Mouse (Mus musculus): Measurements from ENCODE around the gene Pde4d. TPM values are rescaled to one million over a fixed set of nuclear protein-coding genes. Genes with fewer than 3 reads are reported as not detected.

Gene Pde4d
- polyA plus RNA-seq, 1 experiment, result not detected

GRCm38 (mm10) chr13:109568638-109569468 is 1119.1 kb downstream of the Pde4d start:
- Histone ChIP-seq H3K4me1 (ENCODE audit: control insufficient read depth, insufficient read depth, low read length) (no peaks in the 10 kb centered on the region), H3K4me3 (ENCODE audit: insufficient read depth, low read depth, low read length) (no peak overlapping the region), H3K27ac (ENCODE audit: insufficient read depth, low read depth, low read length) (no peak overlapping the region)
- 69% methylated on average over 20 of the region's 20 CpGs for WGBS
- TF ChIP-seq CTCF (IDR thresholded peaks at IDR 0.05; ENCODE audit: insufficient read depth, low read depth, low read length) (no peak), POLR2A (IDR thresholded peaks at IDR 0.05; ENCODE audit: insufficient read depth, low read depth, low read length) (no peak)

GRCm38 (mm10) chr13:109569491-109569890 is 1119.7 kb downstream of the Pde4d start:
- no peak overlapping the region for H3K27ac ChIP-seq (ENCODE audit: insufficient read depth, low read depth, low read length)
- TF ChIP-seq POLR2A (IDR thresholded peaks at IDR 0.05; ENCODE audit: insufficient read depth, low read depth, low read length) (no peak), CTCF (IDR thresholded peaks at IDR 0.05; ENCODE audit: insufficient read depth, low read depth, low read length) (no peak)
- H3K4me1 ChIP-seq (ENCODE audit: control insufficient read depth, insufficient read depth, low read length), result no peaks in the 10 kb centered on the region
- no peak overlapping the region for H3K4me3 ChIP-seq (ENCODE audit: insufficient read depth, low read depth, low read length)
- WGBS, result 59% methylated on average over 5 of the region's 5 CpGs

GRCm38 (mm10) chr13:109576725-109577124 is 1127.0 kb downstream of the Pde4d start:
- H3K4me3 ChIP-seq (ENCODE audit: insufficient read depth, low read depth, low read length), result no peak overlapping the region
- TF ChIP-seq CTCF (IDR thresholded peaks at IDR 0.05; ENCODE audit: insufficient read depth, low read depth, low read length) (no peak), POLR2A (IDR thresholded peaks at IDR 0.05; ENCODE audit: insufficient read depth, low read depth, low read length) (no peak)
- 66% methylated on average over 1 of the region's 1 CpGs for WGBS
- no peak overlapping the region for H3K27ac ChIP-seq (ENCODE audit: insufficient read depth, low read depth, low read length)
- no peaks in the 10 kb centered on the region for H3K4me1 ChIP-seq (ENCODE audit: control insufficient read depth, insufficient read depth, low read length)

GRCm38 (mm10) chr13:109577454-109577853 is 1127.7 kb downstream of the Pde4d start:
- Histone ChIP-seq H3K27ac (ENCODE audit: insufficient read depth, low read depth, low read length) (no peak overlapping the region), H3K4me1 (ENCODE audit: control insufficient read depth, insufficient read depth, low read length) (no peaks in the 10 kb centered on the region), H3K4me3 (ENCODE audit: insufficient read depth, low read depth, low read length) (no peak overlapping the region)
- WGBS, result 59% methylated on average over 5 of the region's 5 CpGs
- TF ChIP-seq CTCF (IDR thresholded peaks at IDR 0.05; ENCODE audit: insufficient read depth, low read depth, low read length) (no peak), POLR2A (IDR thresholded peaks at IDR 0.05; ENCODE audit: insufficient read depth, low read depth, low read length) (no peak)

- Histone ChIP-seq H3K27ac (ENCODE audit: insufficient read depth, low read depth, low read length) (no peak overlapping the region), H3K4me1 (ENCODE audit: control insufficient read depth, insufficient read depth, low read length) (no peaks in the 10 kb centered on the region), H3K4me3 (ENCODE audit: insufficient read depth, low read depth, low read length) (no peak overlapping the region)
- TF ChIP-seq CTCF (IDR thresholded peaks at IDR 0.05; ENCODE audit: insufficient read depth, low read depth, low read length), result no peak
- no peak for TF ChIP-seq POLR2A (IDR thresholded peaks at IDR 0.05; ENCODE audit: insufficient read depth, low read depth, low read length)
- WGBS, result 72% methylated on average over 4 of the region's 4 CpGs
These were observed 1128.2 kb downstream of the Pde4d start for GRCm38 (mm10) chr13:109577901-109578300.

- 62% methylated on average over 16 of the region's 16 CpGs for WGBS
- Histone ChIP-seq H3K27ac (ENCODE audit: insufficient read depth, low read depth, low read length) (no peak overlapping the region), H3K4me3 (ENCODE audit: insufficient read depth, low read depth, low read length) (no peak overlapping the region), H3K4me1 (ENCODE audit: control insufficient read depth, insufficient read depth, low read length) (no peaks in the 10 kb centered on the region)
- no peak for TF ChIP-seq POLR2A (IDR thresholded peaks at IDR 0.05; ENCODE audit: insufficient read depth, low read depth, low read length)
- TF ChIP-seq CTCF (IDR thresholded peaks at IDR 0.05; ENCODE audit: insufficient read depth, low read depth, low read length), result no peak
These were observed 1131.7 kb downstream of the Pde4d start for GRCm38 (mm10) chr13:109581284-109582070.

- WGBS, result 87% methylated on average over 4 of the region's 4 CpGs
- Histone ChIP-seq H3K4me3 (ENCODE audit: insufficient read depth, low read depth, low read length) (no peak overlapping the region), H3K4me1 (ENCODE audit: control insufficient read depth, insufficient read depth, low read length) (no peaks in the 10 kb centered on the region), H3K27ac (ENCODE audit: insufficient read depth, low read depth, low read length) (no peak overlapping the region)
- TF ChIP-seq CTCF (IDR thresholded peaks at IDR 0.05; ENCODE audit: insufficient read depth, low read depth, low read length) (no peak), POLR2A (IDR thresholded peaks at IDR 0.05; ENCODE audit: insufficient read depth, low read depth, low read length) (no peak)
These were observed 1140.3 kb downstream of the Pde4d start for GRCm38 (mm10) chr13:109590048-109590447.

- no peak overlapping the region for H3K27ac ChIP-seq (ENCODE audit: insufficient read depth, low read depth, low read length)
- H3K4me3 ChIP-seq (ENCODE audit: insufficient read depth, low read depth, low read length), result no peak overlapping the region
- TF ChIP-seq POLR2A (IDR thresholded peaks at IDR 0.05; ENCODE audit: insufficient read depth, low read depth, low read length) (no peak), CTCF (IDR thresholded peaks at IDR 0.05; ENCODE audit: insufficient read depth, low read depth, low read length) (no peak)
- no peaks in the 10 kb centered on the region for H3K4me1 ChIP-seq (ENCODE audit: control insufficient read depth, insufficient read depth, low read length)
- WGBS, result 84% methylated on average over 8 of the region's 8 CpGs
These were observed 1142.5 kb downstream of the Pde4d start for GRCm38 (mm10) chr13:109592192-109592797.
